ENCODE assay signal across 8 mouse cellular contexts in the genomic region with DNA sequence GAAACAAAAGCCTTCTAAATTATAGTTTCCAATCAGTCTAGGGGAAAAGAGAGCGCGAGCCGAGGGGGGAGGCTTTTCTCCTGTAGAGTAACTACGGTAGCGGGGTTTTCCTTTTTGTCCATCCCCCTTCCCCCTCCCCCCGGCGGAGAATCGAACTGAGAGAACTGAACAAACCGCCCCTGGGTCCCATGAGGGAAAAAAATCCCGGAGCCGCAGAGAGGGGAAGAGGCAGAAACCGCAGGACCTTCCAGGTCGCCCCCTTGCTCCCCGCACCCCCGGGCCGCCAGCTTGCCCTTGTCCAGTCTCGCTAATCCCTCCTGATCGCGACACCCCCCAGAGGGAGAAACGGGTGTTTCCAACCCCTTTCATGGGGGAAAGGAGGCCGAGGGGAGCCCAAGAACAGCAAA. TPM values are rescaled to one million over a fixed set of nuclear protein-coding genes. Genes with fewer than 3 reads are reported as not detected.
DNase-seq lines count a peak whose midpoint lies in the region; ATAC-seq and TF ChIP-seq lines count a peak whose summit lies in the region.

No protein-coding gene starts in this region.

- H3K4me1 ChIP-seq in embryonic facial prominence, embryonic 14.5 days (ENCODE audit: control insufficient read depth, insufficient read depth, low read length): peaks cover 23% of the 10 kb centered on the region
- peaks cover 8% of the 10 kb centered on the region; the same call in 1 of the 2 replicates for H3K4me1 ChIP-seq in heart, embryonic 11.5 days (ENCODE audit: control insufficient read depth, insufficient read depth, low read length)
- H3K4me1 ChIP-seq in kidney, embryonic 16.5 days (ENCODE audit: insufficient read depth, low read length): peaks cover 15% of the 10 kb centered on the region
- H3K4me1 ChIP-seq in liver, embryonic 13.5 days (replicated peaks): peaks cover 49% of the 10 kb centered on the region
- H3K4me1 ChIP-seq in neural tube, embryonic 13.5 days (replicated peaks): peaks cover 35% of the 10 kb centered on the region

- peaks cover 4% of the 10 kb centered on the region for H3K27me3 ChIP-seq in C2C12 (ENCODE audit: control insufficient read depth, insufficient read depth, insufficient read length)
- no peaks in the 10 kb centered on the region for H3K27me3 ChIP-seq in embryonic facial prominence, embryonic 14.5 days (replicated peaks; ENCODE audit: control insufficient read depth, insufficient read depth, low read length)
- no peaks in the 10 kb centered on the region for H3K27me3 ChIP-seq in heart, embryonic 11.5 days (ENCODE audit: control insufficient read depth, insufficient read depth, low read length)
- H3K27me3 ChIP-seq in kidney, embryonic 16.5 days (ENCODE audit: insufficient read depth, low read length): peaks cover 4% of the 10 kb centered on the region; the same call in 1 of the 2 replicates
- no peaks in the 10 kb centered on the region for H3K27me3 ChIP-seq in liver, embryonic 13.5 days
- no peaks in the 10 kb centered on the region for H3K27me3 ChIP-seq in neural tube, embryonic 13.5 days

- no peaks in the 10 kb centered on the region for H3K79me3 ChIP-seq in C2C12 (ENCODE audit: low read depth)

- H3K9ac ChIP-seq in embryonic facial prominence, embryonic 14.5 days (ENCODE audit: low read depth, low read length): peak overlapping the region; percentile 79
- peak overlapping the region; percentile 93 for H3K9ac ChIP-seq in heart, embryonic 11.5 days (ENCODE audit: low read depth, low read length)
- H3K9ac ChIP-seq in kidney, embryonic 16.5 days (replicated peaks; ENCODE audit: low read length): peak overlapping the region; percentile 67
- H3K9ac ChIP-seq in liver, embryonic 13.5 days: peak overlapping the region; percentile 99
- peak overlapping the region; percentile 92 for H3K9ac ChIP-seq in neural tube, embryonic 13.5 days

- ATAC-seq in embryonic facial prominence, embryonic 14.5 days (ENCODE audit: low read depth): no peak
- ATAC-seq in heart, embryonic 11.5 days (replicated peaks; ENCODE audit: insufficient number of reproducible peaks, low FRiP score, low TSS enrichment): no peak
- ATAC-seq in kidney, embryonic 16.5 days (ENCODE audit: low FRiP score, low TSS enrichment): 0 out of 2 replicates have a peak, but pooled peaks have one; percentile 1
- ATAC-seq in liver, embryonic 13.5 days (ENCODE audit: low read depth): no peak
- peak; percentile 30 for ATAC-seq in neural tube, embryonic 13.5 days (ENCODE audit: low read depth)

- H3K27ac ChIP-seq in embryonic facial prominence, embryonic 14.5 days (replicated peaks; ENCODE audit: low read depth, low read length): no peak overlapping the region; the same call in 1 of the 2 replicates
- H3K27ac ChIP-seq in heart, embryonic 11.5 days (ENCODE audit: low read depth, low read length): peak overlapping the region; percentile 77
- peak overlapping the region; percentile 55; the same call in 1 of the 2 replicates for H3K27ac ChIP-seq in kidney, embryonic 16.5 days (ENCODE audit: low read length)
- H3K27ac ChIP-seq in liver, embryonic 13.5 days: peak overlapping the region; percentile 95
- peak overlapping the region; percentile 93 for H3K27ac ChIP-seq in neural tube, embryonic 13.5 days (replicated peaks)

- H3K9me3 ChIP-seq in embryonic facial prominence, embryonic 14.5 days (ENCODE audit: control insufficient read depth, low read length): no peaks in the 10 kb centered on the region
- H3K9me3 ChIP-seq in heart, embryonic 11.5 days (replicated peaks; ENCODE audit: control insufficient read depth, low read length): no peaks in the 10 kb centered on the region
- no peaks in the 10 kb centered on the region for H3K9me3 ChIP-seq in kidney, embryonic 16.5 days (ENCODE audit: low read length)
- H3K9me3 ChIP-seq in liver, embryonic 13.5 days (replicated peaks): no peaks in the 10 kb centered on the region
- no peaks in the 10 kb centered on the region for H3K9me3 ChIP-seq in neural tube, embryonic 13.5 days

- H3K79me2 ChIP-seq in C2C12 (ENCODE audit: control insufficient read depth, insufficient read depth): peaks cover 9% of the 10 kb centered on the region

- peak overlapping the region; percentile 78 for H3K4me2 ChIP-seq in embryonic facial prominence, embryonic 14.5 days (ENCODE audit: low read depth, low read length)
- peak overlapping the region; percentile 69 for H3K4me2 ChIP-seq in heart, embryonic 11.5 days
- peak overlapping the region; percentile 67 for H3K4me2 ChIP-seq in kidney, embryonic 16.5 days (replicated peaks; ENCODE audit: low read depth, low read length)
- H3K4me2 ChIP-seq in liver, embryonic 13.5 days: peak overlapping the region; percentile 63
- peak overlapping the region; percentile 95 for H3K4me2 ChIP-seq in neural tube, embryonic 13.5 days

- TF ChIP-seq CTCF in C2C12 (IDR thresholded peaks at IDR 0.05; ENCODE audit: control insufficient read depth, insufficient read depth, insufficient read length): no peak

- no peaks in the 10 kb centered on the region for H3K36me3 ChIP-seq in C2C12 (ENCODE audit: control insufficient read depth, insufficient read depth)
- no peaks in the 10 kb centered on the region for H3K36me3 ChIP-seq in embryonic facial prominence, embryonic 14.5 days (ENCODE audit: control insufficient read depth, insufficient read depth, low read length)
- no peaks in the 10 kb centered on the region for H3K36me3 ChIP-seq in heart, embryonic 11.5 days (ENCODE audit: control insufficient read depth, insufficient read depth, low read length)
- no peaks in the 10 kb centered on the region for H3K36me3 ChIP-seq in kidney, embryonic 16.5 days (ENCODE audit: insufficient read depth, low read length)
- peaks cover 19% of the 10 kb centered on the region for H3K36me3 ChIP-seq in liver, embryonic 13.5 days
- H3K36me3 ChIP-seq in neural tube, embryonic 13.5 days: no peaks in the 10 kb centered on the region

- peak overlapping the region; percentile 66 for H3K4me3 ChIP-seq in C2C12 (ENCODE audit: insufficient read depth, poor library complexity, severe bottlenecking)
- peak overlapping the region; percentile 89 for H3K4me3 ChIP-seq in embryonic facial prominence, embryonic 14.5 days (ENCODE audit: low read depth, low read length)
- H3K4me3 ChIP-seq in heart, embryonic 11.5 days (ENCODE audit: low read depth, low read length): peak overlapping the region; percentile 93
- peak overlapping the region; percentile 82 for H3K4me3 ChIP-seq in kidney, embryonic 16.5 days (ENCODE audit: low read length)
- H3K4me3 ChIP-seq in liver, embryonic 13.5 days (replicated peaks): peak overlapping the region; percentile 96
- H3K4me3 ChIP-seq in neural tube, embryonic 13.5 days: peak overlapping the region; percentile 96

- 2% methylated on average over 15 of the region's 21 CpGs for WGBS in embryonic facial prominence, embryonic 14.5 days
- WGBS in heart, embryonic 11.5 days (ENCODE audit: insufficient replicate concordance): 0% methylated on average over 18 of the region's 21 CpGs
- WGBS in kidney, embryonic 16.5 days: 0% methylated on average over 12 of the region's 21 CpGs
- under 1% methylated on average over 15 of the region's 21 CpGs for WGBS in liver, embryonic 13.5 days (ENCODE audit: insufficient replicate concordance)
- WGBS in neural tube, embryonic 13.5 days: 2% methylated on average over 20 of the region's 21 CpGs

- H3ac ChIP-seq in C2C12 (ENCODE audit: control insufficient read depth, insufficient read length, low read depth): peak overlapping the region; percentile 28

- peak; percentile 73 for DNase-seq in adrenal gland, postnatal 14 days
- DNase-seq in embryonic facial prominence, embryonic 14.5 days (ENCODE audit: low spot score): peak; percentile 38
- DNase-seq in liver, embryonic 13.5 days: peak; percentile 53
- DNase-seq in thymus, postnatal 0 days (ENCODE audit: low spot score): peak; percentile 46

TF ChIP-seq in C2C12, 6 proteins besides CTCF, POLR2A, EP300 and RAD21:
- no peak for TF ChIP-seq MYOD1 (IDR thresholded peaks at IDR 0.05; ENCODE audit: control insufficient read depth, insufficient read length, low read depth)
- no peak for TF ChIP-seq USF1 (IDR thresholded peaks at IDR 0.05; ENCODE audit: low read depth)
- no peak for TF ChIP-seq FOSL1 (IDR thresholded peaks at IDR 0.05; ENCODE audit: insufficient read depth, low read length, poor library complexity, severe bottlenecking)
- no peak for TF ChIP-seq MYOG (IDR thresholded peaks at IDR 0.05; ENCODE audit: control insufficient read depth, extremely low read depth, insufficient read length)
- TF ChIP-seq CEBPB (IDR thresholded peaks at IDR 0.05; ENCODE audit: low read depth): no peak
- no peak for TF ChIP-seq MAX (IDR thresholded peaks at IDR 0.05)
TF ChIP-seq in C2C12: peak in this region for 0.

RNA-seq across cellular contexts. Expression of a gene that starts 0.9 kb away (rescaled TPM):
- polyA plus RNA-seq in C2C12 (2012; fragmentation: generic; extraction: Trizol): 1.5 TPM
- 93.1 and 152 TPM in 2 replicates for total RNA-seq in adrenal gland, postnatal 14 days (2021)
- 6.7 and 8.4 TPM in 2 replicates for polyA plus RNA-seq in embryonic facial prominence, embryonic 14.5 days (2014; fragmentation: Nextera tagmentation; extraction: Ambion mirVana)
- 15.5 and 18.9 TPM in 2 replicates for polyA plus RNA-seq in heart, embryonic 11.5 days (2014; fragmentation: Nextera tagmentation; extraction: Ambion mirVana)
- polyA plus RNA-seq in kidney, embryonic 16.5 days (2015; fragmentation: Nextera tagmentation; extraction: Ambion mirVana): 4.0 and 4.3 TPM in 2 replicates
- polyA plus RNA-seq in liver, embryonic 13.5 days (2015; fragmentation: Nextera tagmentation; extraction: Ambion mirVana): 14.3 and 21.6 TPM in 2 replicates
- polyA plus RNA-seq in neural tube, embryonic 13.5 days (2015; fragmentation: Nextera tagmentation; extraction: Ambion mirVana): 15.1 and 18.2 TPM in 2 replicates
- 3.8 and 4.9 TPM in 2 replicates for polyA plus RNA-seq in thymus, postnatal 0 days (2015; fragmentation: Nextera tagmentation; extraction: Ambion mirVana)

Comparison
In these comparisons a context has a peak if more than half of its experiments do, and no peak if none do; other contexts are left out.
1. ATAC-seq: peak in kidney, embryonic 16.5 days (single experiment) and neural tube, embryonic 13.5 days (single experiment); none in embryonic facial prominence, embryonic 14.5 days (single experiment), heart, embryonic 11.5 days (single experiment) and liver, embryonic 13.5 days (single experiment).
2. Peak in every context shown above with its lines, with median percentiles within 50 percentile points of each other: H3K4me3 ChIP-seq, DNase-seq, H3K4me2 ChIP-seq and H3K9ac ChIP-seq.